Mouse (Mus musculus) T-helper 1 cell (primary cell): ENCODE results near the gene Map1s.

Experiments
- in situ Hi-C: fragments of 300-600 bp; cut with MboI, MseI; formaldehyde crosslinking; loops from one replicate; pipeline ENCODE4 v1.15.1; 2025; ENCODE audit warnings: high pct_unique_total_duplicates

Gene Map1s

GRCm38 (mm10) chr8:70878178-70878577, 27.6 kb upstream of the Map1s start:
- in situ Hi-C loops, result no loop called here

GRCm38 (mm10) chr8:70879500-70879899, 26.2 kb upstream of the Map1s start:
- in situ Hi-C loops, result no loop called here

GRCm38 (mm10) chr8:70880126-70880525, 25.6 kb upstream of the Map1s start:
- in situ Hi-C loops, result no loop called here

GRCm38 (mm10) chr8:70880546-70880945, 25.2 kb upstream of the Map1s start:
- in situ Hi-C loops, result no loop called here

GRCm38 (mm10) chr8:70884186-70884585, 21.5 kb upstream of the Map1s start:
- in situ Hi-C loops, result no loop called here

- in situ Hi-C loops, result no loop called here
Observed at GRCm38 (mm10) chr8:70884683-70885082, 21.0 kb upstream of the Map1s start.

- in situ Hi-C loops, result no loop called here
Observed at GRCm38 (mm10) chr8:70885612-70886011, 20.1 kb upstream of the Map1s start.

- in situ Hi-C loops, result no loop called here
Observed at GRCm38 (mm10) chr8:70887669-70888068, 18.1 kb upstream of the Map1s start.

GRCm38 (mm10) chr8:70890656-70891055, 15.1 kb upstream of the Map1s start:
- in situ Hi-C loops, result loop anchor here (10.0 kb wide), 1 partner anchor 384 kb away; the partner anchor contains the start of genes Haus8 and Myo9b

GRCm38 (mm10) chr8:70891356-70891755, 14.4 kb upstream of the Map1s start:
- in situ Hi-C loops, result loop anchor here (10.0 kb wide), 1 partner anchor 383 kb away; the partner anchor contains the start of genes Haus8 and Myo9b

GRCm38 (mm10) chr8:70892022-70892895, 13.5 kb upstream of the Map1s start, which contains the start of gene Slc5a5:
Slc5a5 (minus strand) TSS chr8:70892757.
- in situ Hi-C loops, result loop anchor here (10.0 kb wide), 1 partner anchor 383 kb away; the partner anchor contains the start of genes Haus8 and Myo9b

- in situ Hi-C loops, result loop anchor here (10.0 kb wide), 1 partner anchor 382 kb away; the partner anchor contains the start of genes Haus8 and Myo9b
Observed at GRCm38 (mm10) chr8:70892896-70893655, 12.7 kb upstream of the Map1s start.

GRCm38 (mm10) chr8:70893656-70894384, 11.9 kb upstream of the Map1s start:
- in situ Hi-C loops, result loop anchor here (10.0 kb wide), 1 partner anchor 381 kb away; the partner anchor contains the start of genes Haus8 and Myo9b

GRCm38 (mm10) chr8:70894385-70894720, 11.4 kb upstream of the Map1s start:
- in situ Hi-C loops, result loop anchor here (10.0 kb wide), 1 partner anchor 380 kb away; the partner anchor contains the start of genes Haus8 and Myo9b

- in situ Hi-C loops, result loop anchor here (10.0 kb wide), 1 partner anchor 380 kb away; the partner anchor contains the start of genes Haus8 and Myo9b
Observed at GRCm38 (mm10) chr8:70894771-70895545, 10.8 kb upstream of the Map1s start.

GRCm38 (mm10) chr8:70895571-70896259, 10.0 kb upstream of the Map1s start:
- in situ Hi-C loops, result loop anchor here (10.0 kb wide), 1 partner anchor 379 kb away; the partner anchor contains the start of genes Haus8 and Myo9b

- in situ Hi-C loops, result loop anchor here (10.0 kb wide), 1 partner anchor 378 kb away; the partner anchor contains the start of genes Haus8 and Myo9b
Observed at GRCm38 (mm10) chr8:70896316-70897020, 9.3 kb upstream of the Map1s start.

- in situ Hi-C loops, result loop anchor here (10.0 kb wide), 1 partner anchor 378 kb away; the partner anchor contains the start of genes Haus8 and Myo9b
Observed at GRCm38 (mm10) chr8:70897021-70897680, 8.6 kb upstream of the Map1s start, which contains the start of gene Rpl18a. Rpl18a (minus strand) TSS chr8:70897412.
